Mouse (Mus musculus): ENCODE measurements around the gene Spz1. TPM values are rescaled to one million over a fixed set of nuclear protein-coding genes. Genes with fewer than 3 reads are reported as not detected.

Gene Spz1
- not detected for polyA plus RNA-seq (2014; fragmentation: Illumina TruSeq; extraction: RNeasy Lipid Tissue Mini Kit (QIAGEN cat#74804); ENCODE audit: low read depth, low replicate concordance)

DNA sequence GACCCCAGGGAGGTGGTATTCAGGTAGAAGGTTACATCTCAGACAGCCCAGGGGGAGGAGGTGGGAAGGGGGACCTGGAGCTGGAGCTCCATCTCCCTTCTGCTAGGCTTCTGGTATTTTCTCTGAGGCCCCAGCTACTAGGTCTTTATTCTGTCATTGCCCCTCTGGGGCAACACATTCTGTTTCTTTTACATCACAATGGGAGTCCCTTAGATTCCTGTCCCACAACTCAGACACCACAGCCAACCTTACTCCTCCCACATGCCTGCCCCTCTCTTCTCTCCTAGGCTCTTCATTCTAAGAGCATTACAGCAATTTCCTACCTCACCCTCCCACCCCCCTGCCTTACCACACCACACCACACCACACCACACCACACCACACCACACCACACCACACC lies at the start of gene Spz1:
Gene Spz1, minus strand, starts transcription at position 101 of the 400 bp plus-strand sequence.

DNA sequence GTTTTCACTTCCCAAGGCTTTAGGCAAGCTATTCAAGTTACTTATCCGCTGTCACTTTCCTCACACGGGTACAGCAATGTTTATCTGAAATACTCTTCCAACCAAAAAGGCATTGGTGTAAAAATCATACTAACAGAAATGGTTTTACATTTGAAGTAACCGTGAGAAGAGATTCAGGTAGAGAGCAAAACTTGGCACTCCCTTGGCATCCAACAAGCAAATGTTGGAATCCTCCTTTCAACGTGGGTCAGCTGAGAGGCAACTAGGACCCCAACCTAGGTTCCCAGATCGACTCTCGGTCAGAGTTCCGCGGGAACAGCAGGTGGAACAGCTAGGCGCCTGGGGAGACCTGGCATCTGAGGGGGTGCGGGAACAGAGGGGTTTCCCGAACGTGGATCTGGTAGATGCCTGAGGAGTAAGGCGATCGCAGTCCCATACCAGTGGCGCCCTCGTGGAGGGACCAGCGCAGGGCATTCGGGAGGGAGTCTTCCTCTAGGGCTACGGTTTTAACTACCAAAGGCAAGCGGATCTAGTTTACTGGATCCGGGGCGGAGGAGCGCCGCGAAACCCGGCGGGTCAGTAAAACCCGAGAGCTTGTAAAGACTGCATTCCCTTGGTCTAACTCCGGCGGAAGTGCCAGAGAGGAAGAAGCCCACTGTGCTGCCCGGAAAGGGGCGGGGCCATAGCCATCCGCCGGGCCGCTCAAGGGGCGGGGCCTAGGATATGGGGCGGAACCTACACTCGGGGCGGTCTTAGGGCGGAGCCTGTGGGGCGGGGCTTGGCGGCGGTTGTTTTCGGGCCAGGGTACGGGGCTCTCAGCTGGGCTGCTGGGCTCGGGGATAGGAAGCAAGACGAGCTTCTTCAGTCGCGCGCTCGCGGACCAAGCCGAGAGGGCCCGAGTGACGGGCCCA lies 34.6 kb upstream of the Spz1 start, which contains the start of gene Serinc5:
Gene Serinc5, plus strand, starts transcription at position 781 of the 911 bp plus-strand sequence.

DNA sequence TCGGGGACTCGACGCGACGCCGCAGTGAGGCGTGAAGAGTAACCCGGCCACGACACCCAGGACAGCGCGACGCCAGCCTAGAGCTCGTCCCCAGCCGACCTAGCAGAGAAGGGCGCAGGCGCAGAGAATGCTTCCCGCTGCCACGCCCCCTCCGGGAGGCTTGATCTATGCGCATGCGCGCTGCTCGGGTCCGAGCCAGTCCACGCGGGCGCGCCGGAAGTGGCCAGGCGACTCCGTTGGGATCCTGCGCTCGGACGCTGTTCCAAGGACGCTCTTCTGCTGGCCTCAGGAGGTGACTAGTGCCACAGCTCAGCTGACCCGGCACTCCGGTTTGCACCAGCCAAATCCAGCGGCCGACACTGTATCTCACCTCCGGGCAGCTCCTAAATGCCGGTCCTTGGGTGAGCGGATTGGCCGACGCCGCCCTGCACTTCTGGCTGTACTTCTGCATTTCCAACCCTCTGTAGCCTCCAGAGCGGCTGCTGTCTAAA lies 45.2 kb downstream of the Spz1 start, which contains the start of gene Zfyve16:
Gene Zfyve16, minus strand, starts transcription at position 148 of the 491 bp plus-strand sequence.

Other genes with a start within 250 kb of the Spz1 start
- gene Dhfr, start 221.4 kb downstream of the Spz1 start, polyA plus RNA-seq (2014; fragmentation: Illumina TruSeq; extraction: RNeasy Lipid Tissue Mini Kit (QIAGEN cat#74804); ENCODE audit: low read depth, low replicate concordance) = 18.8 TPM
- 54.8 TPM for gene Msh3, start 221.2 kb downstream of the Spz1 start, polyA plus RNA-seq (2014; fragmentation: Illumina TruSeq; extraction: RNeasy Lipid Tissue Mini Kit (QIAGEN cat#74804); ENCODE audit: low read depth, low replicate concordance)
- 2.4 TPM for gene Ankrd34b, start 150.3 kb downstream of the Spz1 start, polyA plus RNA-seq (2014; fragmentation: Illumina TruSeq; extraction: RNeasy Lipid Tissue Mini Kit (QIAGEN cat#74804); ENCODE audit: low read depth, low replicate concordance)
- gene Fam151b, start 92.2 kb downstream of the Spz1 start, polyA plus RNA-seq (2014; fragmentation: Illumina TruSeq; extraction: RNeasy Lipid Tissue Mini Kit (QIAGEN cat#74804); ENCODE audit: low read depth, low replicate concordance) = 12.2 TPM
- 54.5 TPM for gene Zfyve16, start 45.3 kb downstream of the Spz1 start, polyA plus RNA-seq (2014; fragmentation: Illumina TruSeq; extraction: RNeasy Lipid Tissue Mini Kit (QIAGEN cat#74804); ENCODE audit: low read depth, low replicate concordance)
- 74.6 TPM for gene Serinc5, start 34.9 kb upstream of the Spz1 start, polyA plus RNA-seq (2014; fragmentation: Illumina TruSeq; extraction: RNeasy Lipid Tissue Mini Kit (QIAGEN cat#74804); ENCODE audit: low read depth, low replicate concordance)
- 0.58 TPM for gene Thbs4, start 218.6 kb upstream of the Spz1 start, polyA plus RNA-seq (2014; fragmentation: Illumina TruSeq; extraction: RNeasy Lipid Tissue Mini Kit (QIAGEN cat#74804); ENCODE audit: low read depth, low replicate concordance)

Data from adrenal gland, adult 10 weeks (tissue).